Mouse (Mus musculus): Measurements from ENCODE around the gene Fbxl17.

The Fbxl17 gene

GRCm38 (mm10) chr17:63459712-63460495 lies 39.9 kb downstream of the Fbxl17 start:
- DNase-seq (ENCODE audit: low read depth, low spot score), result no peak

GRCm38 (mm10) chr17:63458052-63458451 lies 41.8 kb downstream of the Fbxl17 start:
- DNase-seq (ENCODE audit: low read depth, low spot score), result no peak

- DNase-seq (ENCODE audit: low read depth, low spot score), result no peak
Measured at GRCm38 (mm10) chr17:63451311-63452006, 48.4 kb downstream of the Fbxl17 start.

- DNase-seq (ENCODE audit: low read depth, low spot score), result no peak
Measured at GRCm38 (mm10) chr17:63447691-63448090, 52.1 kb downstream of the Fbxl17 start.

- no peak for DNase-seq (ENCODE audit: low read depth, low spot score)
Measured at GRCm38 (mm10) chr17:63446971-63447679, 52.7 kb downstream of the Fbxl17 start.

- no peak for DNase-seq (ENCODE audit: low read depth, low spot score)
Measured at GRCm38 (mm10) chr17:63445212-63445611, 54.6 kb downstream of the Fbxl17 start.

GRCm38 (mm10) chr17:63437424-63437823 lies 62.4 kb downstream of the Fbxl17 start:
- DNase-seq (ENCODE audit: low read depth, low spot score), result no peak

- peak; percentile 47 for DNase-seq (ENCODE audit: low read depth, low spot score)
Measured at GRCm38 (mm10) chr17:63434081-63434480, 65.7 kb downstream of the Fbxl17 start.

- DNase-seq (ENCODE audit: low read depth, low spot score), result no peak
Measured at GRCm38 (mm10) chr17:63431650-63432049, 68.2 kb downstream of the Fbxl17 start.

- DNase-seq (ENCODE audit: low read depth, low spot score), result peak; percentile 29
Measured at GRCm38 (mm10) chr17:63430395-63431075, 69.3 kb downstream of the Fbxl17 start.

- DNase-seq (ENCODE audit: low read depth, low spot score), result no peak
Measured at GRCm38 (mm10) chr17:63423851-63424250, 76.0 kb downstream of the Fbxl17 start.

- DNase-seq (ENCODE audit: low read depth, low spot score), result no peak
Measured at GRCm38 (mm10) chr17:63422685-63423084, 77.1 kb downstream of the Fbxl17 start.

- no peak for DNase-seq (ENCODE audit: low read depth, low spot score)
Measured at GRCm38 (mm10) chr17:63421864-63422263, 78.0 kb downstream of the Fbxl17 start.

- no peak for DNase-seq (ENCODE audit: low read depth, low spot score)
Measured at GRCm38 (mm10) chr17:63419503-63419902, 80.3 kb downstream of the Fbxl17 start.

- DNase-seq (ENCODE audit: low read depth, low spot score), result peak; percentile 32
Measured at GRCm38 (mm10) chr17:63413973-63414580, 85.7 kb downstream of the Fbxl17 start.

- DNase-seq (ENCODE audit: low read depth, low spot score), result no peak
Measured at GRCm38 (mm10) chr17:63411564-63411963, 88.3 kb downstream of the Fbxl17 start.

- no peak for DNase-seq (ENCODE audit: low read depth, low spot score)
Measured at GRCm38 (mm10) chr17:63410101-63410500, 89.7 kb downstream of the Fbxl17 start.

- DNase-seq (ENCODE audit: low read depth, low spot score), result no peak
Measured at GRCm38 (mm10) chr17:63405955-63406354, 93.9 kb downstream of the Fbxl17 start.

- DNase-seq (ENCODE audit: low read depth, low spot score), result no peak
Measured at GRCm38 (mm10) chr17:63405471-63405870, 94.3 kb downstream of the Fbxl17 start.

- DNase-seq (ENCODE audit: low read depth, low spot score), result no peak
Measured at GRCm38 (mm10) chr17:63404968-63405367, 94.8 kb downstream of the Fbxl17 start.

GRCm38 (mm10) chr17:63403801-63404415 lies 95.9 kb downstream of the Fbxl17 start:
- no peak for DNase-seq (ENCODE audit: low read depth, low spot score)

Measured in ZHBTc4 (cell line).